Mouse (Mus musculus) midbrain, postnatal 0 days (tissue): ENCODE measurements at regions not wholly inside any gene's neighbourhood (a gene's known extent, or its start where the extent isn't known, plus 50 kb on each side); places are given as distances from the start of the nearest gene placed in this dataset.

ENCODE experiments used
- ATAC-seq: fragments of 200-750 bp; cut with Nextera tagmentation; 2 replicates; pipeline ENCODE4 v1.8.0; 2017; ENCODE audit warnings: moderate number of reproducible peaks, mild to moderate bottlenecking, moderate TSS enrichment, moderate library complexity; ENCODE audit not compliant: low FRiP score
- DNase-seq: peaks from one replicate; pipeline ENCODE4 v3.0.0-alpha.2; 2015; ENCODE audit warnings: low spot score
- H3K27ac ChIP-seq: fragments of 300-500 bp; sonication (generic); 2 replicates; pipeline ENCODE4 v1.5.1; 2014; ENCODE audit warnings: low read depth, mild to moderate bottlenecking, low read length, mixed read lengths
- H3K27me3 ChIP-seq: fragments of 300-500 bp; sonication (generic); 2 replicates; pipeline ENCODE4 v1.6.1; 2014; ENCODE audit warnings: low read length, control low read depth, mixed read lengths; ENCODE audit not compliant: insufficient read depth
- H3K36me3 ChIP-seq: fragments of 300-500 bp; sonication (generic); 2 replicates; pipeline ENCODE4 v1.6.1; 2014; ENCODE audit warnings: low read length, control low read depth, mixed read lengths; ENCODE audit not compliant: insufficient read depth
- H3K4me1 ChIP-seq: fragments of 300-500 bp; sonication (generic); 2 replicates; pipeline ENCODE4 v1.6.1; 2014; ENCODE audit warnings: mild to moderate bottlenecking, control low read depth, antibody characterized with exemption, low read length, mixed read lengths; ENCODE audit not compliant: insufficient read depth
- H3K4me2 ChIP-seq: fragments of 300-500 bp; sonication (generic); 2 replicates; pipeline ENCODE4 v1.6.1; 2014; ENCODE audit warnings: low read depth, mild to moderate bottlenecking, low read length, mixed read lengths; ENCODE audit not compliant: poor library complexity, severe bottlenecking
- H3K4me3 ChIP-seq: fragments of 300-500 bp; sonication (generic); 2 replicates; pipeline ENCODE4 v1.5.1; 2014; ENCODE audit warnings: low read depth, mild to moderate bottlenecking, low read length, moderate library complexity
- H3K9ac ChIP-seq: fragments of 300-500 bp; sonication (generic); replicated peaks from 2 replicates; pipeline ENCODE4 v1.6.1; 2014; ENCODE audit warnings: mild to moderate bottlenecking, low read length, moderate library complexity, mixed read lengths; ENCODE audit not compliant: poor library complexity, severe bottlenecking
- H3K9me3 ChIP-seq: fragments of 300-500 bp; sonication (generic); 2 replicates; pipeline ENCODE4 v1.6.1; 2016; ENCODE audit warnings: low read length, control low read depth
- CTCF ChIP-seq: IDR thresholded peaks from 2 replicates; pipeline ENCODE4 v1.5.1; 2016; ENCODE audit warnings: antibody characterized with exemption, mild to moderate bottlenecking
- WGBS: fragments of 180-500 bp; shearing (Covaris S2); extraction: QIAGEN DNeasy Blood & Tissue Kit; methylation state at CpG from one replicate; pipeline ENCODE4 v1.1.7; 2014; 5-methylcytosine and 5-hydroxymethylcytosine counted together

GRCm38 (mm10) chr5:126230768-126231167, 699.2 kb downstream of the Tmem132b start:
- WGBS, result 72% methylated on average over 4 of the region's 4 CpGs
- DNase-seq (no peak), ATAC-seq (no peak)
- H3K4me2 ChIP-seq, result no peak overlapping the region
- H3K9ac ChIP-seq, result no peak overlapping the region
- no peak overlapping the region for H3K27ac ChIP-seq
- no peaks in the 10 kb centered on the region for H3K27me3 ChIP-seq
- no peak overlapping the region for H3K4me3 ChIP-seq
- H3K36me3 ChIP-seq, result no peaks in the 10 kb centered on the region
- no peak for TF ChIP-seq CTCF
- no peaks in the 10 kb centered on the region for H3K4me1 ChIP-seq
- no peaks in the 10 kb centered on the region for H3K9me3 ChIP-seq

GRCm38 (mm10) chr5:126238071-126238470, 706.5 kb downstream of the Tmem132b start:
- TF ChIP-seq CTCF, result no peak
- Histone ChIP-seq H3K36me3 (no peaks in the 10 kb centered on the region), H3K4me1 (no peaks in the 10 kb centered on the region), H3K9ac (no peak overlapping the region), H3K4me3 (no peak overlapping the region), H3K27me3 (no peaks in the 10 kb centered on the region), H3K27ac (no peak overlapping the region), H3K9me3 (no peaks in the 10 kb centered on the region), H3K4me2 (no peak overlapping the region)
- DNase-seq, result peak; percentile 36
- no peak for ATAC-seq
- 40% methylated on average over 3 of the region's 3 CpGs for WGBS

GRCm38 (mm10) chr5:126245776-126246175, 714.2 kb downstream of the Tmem132b start:
- Histone ChIP-seq H3K9me3 (no peaks in the 10 kb centered on the region), H3K9ac (no peak overlapping the region), H3K27me3 (no peaks in the 10 kb centered on the region), H3K27ac (no peak overlapping the region), H3K4me2 (no peak overlapping the region), H3K4me1 (no peaks in the 10 kb centered on the region), H3K36me3 (no peaks in the 10 kb centered on the region), H3K4me3 (no peak overlapping the region)
- DNase-seq (no peak), ATAC-seq (no peak)
- WGBS, result 87% methylated on average over 2 of the region's 2 CpGs
- TF ChIP-seq CTCF, result no peak

GRCm38 (mm10) chr5:126250331-126250730, 718.8 kb downstream of the Tmem132b start:
- 24% methylated on average over 1 of the region's 1 CpGs for WGBS
- TF ChIP-seq CTCF, result no peak
- no peak for ATAC-seq

GRCm38 (mm10) chr5:126254661-126255060, 723.1 kb downstream of the Tmem132b start:
- TF ChIP-seq CTCF, result no peak
- Histone ChIP-seq H3K27ac (no peak overlapping the region), H3K4me2 (no peak overlapping the region), H3K9ac (no peak overlapping the region), H3K27me3 (no peaks in the 10 kb centered on the region), H3K9me3 (no peaks in the 10 kb centered on the region), H3K4me1 (no peaks in the 10 kb centered on the region), H3K36me3 (no peaks in the 10 kb centered on the region), H3K4me3 (no peak overlapping the region)
- DNase-seq (no peak), ATAC-seq (no peak)
- 95% methylated on average over 1 of the region's 1 CpGs for WGBS

More at GRCm38 (mm10) chr5:126250331-126250730, 718.8 kb downstream of the Tmem132b start:
- Histone ChIP-seq H3K4me1 (no peaks in the 10 kb centered on the region), H3K27me3 (no peaks in the 10 kb centered on the region), H3K36me3 (no peaks in the 10 kb centered on the region), H3K4me3 (no peak overlapping the region), H3K9ac (no peak overlapping the region), H3K4me2 (no peak overlapping the region), H3K27ac (no peak overlapping the region), H3K9me3 (no peaks in the 10 kb centered on the region)
- DNase-seq, result no peak

GRCm38 (mm10) chr5:126257860-126258259, 726.3 kb downstream of the Tmem132b start:
- 82% methylated on average over 5 of the region's 5 CpGs for WGBS
- TF ChIP-seq CTCF, result peak; percentile 18; the same call in 1 of the 2 replicates
- DNase-seq (no peak), ATAC-seq (no peak)
- H3K4me2 ChIP-seq, result no peak overlapping the region
- H3K9ac ChIP-seq, result no peak overlapping the region
- H3K9me3 ChIP-seq, result no peaks in the 10 kb centered on the region
- no peaks in the 10 kb centered on the region for H3K27me3 ChIP-seq
- no peak overlapping the region for H3K27ac ChIP-seq
- H3K4me1 ChIP-seq, result no peaks in the 10 kb centered on the region
- H3K4me3 ChIP-seq, result no peak overlapping the region
- H3K36me3 ChIP-seq, result no peaks in the 10 kb centered on the region
